Mouse (Mus musculus) B cell, adult 67 days (primary cell): ENCODE results near the gene Vmn2r80. TPM values are rescaled to one million over a fixed set of nuclear protein-coding genes. Genes with fewer than 3 reads are reported as not detected.

ENCODE experiments used
- total RNA-seq, 2 experiments: library from RNA; stranded (reverse); gene quantifications; 4 replicates each; pipeline ENCODE4 v1.2.4; 2023

The Vmn2r80 gene
- not detected for total RNA-seq

GRCm38 (mm10) chr10:79148469-79148868 is at the start of gene Vmn2r80:
Vmn2r80 (plus strand) TSS chr10:79148769.

Other genes with a start within 250 kb of the Vmn2r80 start
- gene Olfr1354, start 235.6 kb upstream of the Vmn2r80 start, total RNA-seq, result not detected
- not detected for gene Olfr8, start 198.1 kb upstream of the Vmn2r80 start, total RNA-seq
- gene Olfr1353, start 185.5 kb upstream of the Vmn2r80 start, total RNA-seq, result not detected
- gene Olfr1352, start 167.7 kb upstream of the Vmn2r80 start, total RNA-seq, result not detected
- gene Olfr1351, start 136.3 kb upstream of the Vmn2r80 start, total RNA-seq, result not detected
- not detected for gene Olfr57, start 120.0 kb upstream of the Vmn2r80 start, total RNA-seq
- 10 to 100 TPM; 20.6 to 23.4 TPM for gene 2610008E11Rik, start 51.2 kb upstream of the Vmn2r80 start, total RNA-seq
- gene Vmn2r81, start 98.9 kb downstream of the Vmn2r80 start, total RNA-seq, result not detected
- not detected for gene Vmn2r82, start 207.8 kb downstream of the Vmn2r80 start, total RNA-seq